Mouse (Mus musculus) lung, embryonic 15.5 days (tissue): ENCODE measurements around the gene Ifitm10. TPM values are rescaled to one million over a fixed set of nuclear protein-coding genes. Genes with fewer than 3 reads are reported as not detected.

Source experiments
- ATAC-seq: fragments of 200-750 bp; cut with Nextera tagmentation; 2 replicates; pipeline ENCODE4 v1.8.0; 2017; ENCODE audit warnings: moderate number of reproducible peaks, borderline replicate concordance; ENCODE audit not compliant: low FRiP score, low TSS enrichment; ENCODE audit errors: extremely low read depth
- H3K27ac ChIP-seq: fragments of 300-500 bp; sonication (generic); 2 replicates; pipeline ENCODE4 v1.5.1; 2015; ENCODE audit warnings: moderate library complexity, mild to moderate bottlenecking, inconsistent platforms
- H3K27me3 ChIP-seq: fragments of 300-500 bp; sonication (generic); 2 replicates; pipeline ENCODE4 v1.6.1; 2015; ENCODE audit warnings: inconsistent platforms
- H3K36me3 ChIP-seq: fragments of 300-500 bp; sonication (generic); 2 replicates; pipeline ENCODE4 v1.6.1; 2015; ENCODE audit warnings: inconsistent platforms
- H3K4me1 ChIP-seq: fragments of 300-500 bp; sonication (generic); 2 replicates; pipeline ENCODE4 v1.6.1; 2015; ENCODE audit warnings: inconsistent platforms
- H3K4me2 ChIP-seq: fragments of 300-500 bp; sonication (generic); 2 replicates; pipeline ENCODE4 v1.6.1; 2015; ENCODE audit warnings: inconsistent platforms, mild to moderate bottlenecking, moderate library complexity
- H3K4me3 ChIP-seq: fragments of 300-500 bp; sonication (generic); 2 replicates; pipeline ENCODE4 v1.5.1; 2015; ENCODE audit warnings: mild to moderate bottlenecking, inconsistent platforms
- H3K9ac ChIP-seq: fragments of 300-500 bp; sonication (generic); 2 replicates; pipeline ENCODE4 v1.6.1; 2015; ENCODE audit warnings: inconsistent platforms
- H3K9me3 ChIP-seq: fragments of 300-500 bp; sonication (generic); 2 replicates; pipeline ENCODE4 v1.6.1; 2016; ENCODE audit warnings: inconsistent platforms
- WGBS: fragments of 180-500 bp; shearing (Covaris S2); methylation state at CpG from one replicate; pipeline ENCODE4 v1.1.7; 2015; 5-methylcytosine and 5-hydroxymethylcytosine counted together
- polyA plus RNA-seq: library from polyadenylated mRNA; unstranded; fragments of >200 nt; fragmentation: Nextera tagmentation; extraction: Ambion mirVana; gene quantifications from 2 replicates; pipeline ENCODE4 v1.2.1, GENCODE M21; 2015

Gene Ifitm10
- polyA plus RNA-seq, 1 experiment from 2014 or later: 5.7 TPM

DNA sequence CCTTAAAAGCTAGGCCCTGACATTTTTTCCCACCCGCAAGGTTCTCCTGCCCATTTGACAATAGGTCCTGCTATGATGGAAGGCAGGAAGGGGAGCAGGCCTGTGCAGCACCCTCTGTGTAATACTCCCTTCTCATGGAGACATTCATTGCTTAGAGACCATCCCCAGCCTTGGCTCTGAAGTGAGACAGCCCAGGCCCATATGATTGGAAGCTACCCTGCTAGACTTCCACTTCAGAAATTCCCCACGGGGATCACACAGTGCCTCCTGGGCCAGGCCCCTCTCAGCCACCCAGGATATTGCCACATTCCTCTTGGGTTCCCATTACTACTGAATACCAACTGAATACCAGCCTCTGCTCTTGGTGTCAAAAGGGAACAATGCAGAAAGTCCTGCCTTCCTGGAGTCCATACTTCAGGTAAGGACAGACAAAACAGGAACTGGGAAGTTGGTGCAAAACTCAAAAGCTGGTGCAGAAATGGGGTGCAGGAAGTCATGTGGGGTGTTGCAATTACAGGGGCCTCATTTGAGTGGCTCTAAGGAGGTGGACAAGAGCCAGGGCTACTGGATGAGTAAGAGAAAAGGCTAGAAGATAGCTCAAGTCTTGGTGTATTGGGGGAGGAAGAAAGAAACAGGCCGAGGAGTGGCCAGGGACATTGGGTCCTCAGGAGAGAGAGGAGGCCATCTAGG is 16.6 kb upstream of the Ifitm10 start:
- H3K9me3 ChIP-seq: no peaks in the 10 kb centered on the region
- H3K4me2 ChIP-seq: no peak overlapping the region
- no peak overlapping the region for H3K9ac ChIP-seq
- peaks cover 17% of the 10 kb centered on the region for H3K4me1 ChIP-seq
- H3K4me3 ChIP-seq: no peak overlapping the region
- no peak for ATAC-seq
- 82% methylated on average over 3 of the region's 3 CpGs for WGBS
- H3K27ac ChIP-seq: no peak overlapping the region
- no peaks in the 10 kb centered on the region for H3K27me3 ChIP-seq
- peaks cover 8% of the 10 kb centered on the region for H3K36me3 ChIP-seq

DNA sequence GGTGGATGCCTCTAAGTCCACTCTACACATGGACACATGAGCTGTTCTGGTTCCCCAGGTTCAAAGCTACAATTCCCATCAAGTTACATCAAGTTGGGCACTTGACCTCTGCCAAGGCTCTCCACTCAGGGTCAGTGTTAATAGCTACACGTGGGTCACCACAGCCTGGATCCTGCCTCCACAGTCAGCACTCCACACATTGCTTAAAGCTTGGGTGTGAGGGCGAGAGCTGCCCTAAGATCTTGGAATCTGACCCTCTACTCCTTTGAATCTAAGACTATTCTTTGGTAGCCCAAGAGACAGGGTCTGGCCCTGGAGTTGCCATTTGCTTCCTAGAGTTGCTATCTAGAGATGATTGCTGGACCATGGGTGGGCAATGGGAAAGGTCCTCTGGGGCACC is 15.2 kb upstream of the Ifitm10 start:
- H3K9me3 ChIP-seq: no peaks in the 10 kb centered on the region
- no peak overlapping the region for H3K4me2 ChIP-seq
- H3K27me3 ChIP-seq: no peaks in the 10 kb centered on the region
- WGBS: 82% methylated on average over 2 of the region's 2 CpGs
- ATAC-seq: no peak
- H3K4me1 ChIP-seq: peaks cover 17% of the 10 kb centered on the region
- peaks cover 21% of the 10 kb centered on the region for H3K36me3 ChIP-seq
- H3K27ac ChIP-seq: no peak overlapping the region
- no peak overlapping the region for H3K9ac ChIP-seq
- no peak overlapping the region for H3K4me3 ChIP-seq

DNA sequence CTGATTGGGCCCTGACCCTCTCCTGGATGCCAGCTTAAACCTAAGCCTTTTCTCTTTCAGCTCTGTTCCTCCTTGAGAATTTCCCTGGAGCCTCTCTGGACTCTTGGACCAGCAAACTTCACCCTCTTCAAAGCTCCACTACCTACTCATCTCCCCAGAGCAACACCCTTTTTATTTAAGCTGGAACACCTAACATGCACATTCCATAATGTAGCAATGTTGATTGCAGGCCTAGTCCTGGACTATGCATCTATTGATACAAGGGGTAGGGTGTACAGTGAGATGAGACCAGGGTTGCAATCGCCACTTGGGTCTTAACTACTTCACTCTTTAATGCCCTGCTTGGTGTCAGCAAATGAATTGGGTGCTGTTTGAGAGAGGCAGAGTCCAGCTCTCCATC is 14.6 kb upstream of the Ifitm10 start:
- Histone ChIP-seq H3K36me3 (peaks cover 27% of the 10 kb centered on the region), H3K9me3 (no peaks in the 10 kb centered on the region), H3K9ac (0 out of 2 replicates have a peak overlapping the region, but pooled peaks have one; percentile 8), H3K4me3 (peak overlapping the region; percentile 88), H3K27me3 (no peaks in the 10 kb centered on the region), H3K4me1 (peaks cover 17% of the 10 kb centered on the region), H3K27ac (peak overlapping the region; percentile 33), H3K4me2 (peak overlapping the region; percentile 81)
- 88% methylated on average over 1 of the region's 1 CpGs for WGBS
- peak; percentile 20; the same call in 1 of the 2 replicates for ATAC-seq

DNA sequence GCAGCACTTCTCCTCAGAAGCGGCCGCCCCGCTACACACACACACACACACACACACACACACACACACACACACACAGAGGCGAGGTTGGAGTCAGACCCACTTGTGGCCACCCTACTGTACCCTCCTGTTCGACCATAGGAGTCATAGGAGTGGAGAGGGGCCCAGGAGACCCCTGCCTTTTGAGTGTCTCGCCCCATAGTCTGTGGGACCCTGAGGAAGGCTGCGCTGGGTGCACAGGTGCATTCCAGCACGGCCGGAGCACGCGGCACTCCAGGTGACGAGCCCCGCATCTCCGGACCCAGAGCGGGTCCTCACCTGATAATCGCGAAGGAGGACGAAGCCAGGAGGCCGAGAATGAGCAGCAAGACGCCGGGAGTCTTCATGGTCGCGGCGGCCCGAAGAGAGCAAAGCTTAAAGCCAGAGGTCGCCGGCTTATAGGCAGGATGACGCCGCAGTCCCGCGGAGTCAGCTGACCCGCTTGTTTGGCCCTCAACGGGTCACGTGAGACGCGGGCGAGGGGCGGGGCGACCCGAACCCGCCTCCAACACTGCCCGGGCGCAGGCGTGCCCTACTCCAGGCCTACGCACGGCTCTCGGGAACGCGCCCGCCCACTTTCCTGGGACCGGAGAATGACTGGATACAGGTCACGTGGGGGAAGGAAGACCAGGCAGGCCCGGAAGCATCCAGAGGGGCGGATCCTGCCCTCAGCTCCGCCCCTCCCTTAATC is 14.0 kb upstream of the Ifitm10 start, which contains the start of gene Ctsd:
TSS of gene Ctsd (minus strand) at position 620 of the 730 bp plus-strand sequence.
- Histone ChIP-seq H3K4me1 (peaks cover 17% of the 10 kb centered on the region), H3K4me3 (peak within 1 kb of the TSS; percentile 88), H3K9me3 (no peaks in the 10 kb centered on the region), H3K4me2 (peak within 1 kb of the TSS; percentile 81), H3K36me3 (peaks cover 33% of the 10 kb centered on the region), H3K27ac (peak within 1 kb of the TSS; percentile 64), H3K27me3 (no peaks in the 10 kb centered on the region), H3K9ac (peak within 1 kb of the TSS; percentile 85)
- under 1% methylated on average over 51 of the region's 55 CpGs for WGBS
- ATAC-seq: peak; percentile 95

- H3K27ac ChIP-seq: no peak overlapping the region
- H3K4me3 ChIP-seq: peak overlapping the region; percentile 88
- H3K27me3 ChIP-seq: no peaks in the 10 kb centered on the region
- ATAC-seq: no peak
- H3K4me2 ChIP-seq: peak overlapping the region; percentile 81
- H3K9me3 ChIP-seq: no peaks in the 10 kb centered on the region
- peak overlapping the region; percentile 85 for H3K9ac ChIP-seq
- H3K36me3 ChIP-seq: peaks cover 42% of the 10 kb centered on the region
- WGBS: 40% methylated on average over 6 of the region's 6 CpGs
- H3K4me1 ChIP-seq: peaks cover 17% of the 10 kb centered on the region
These were observed 13.2 kb upstream of the Ifitm10 start for GRCm38 (mm10) chr7:142386621-142387201.

DNA sequence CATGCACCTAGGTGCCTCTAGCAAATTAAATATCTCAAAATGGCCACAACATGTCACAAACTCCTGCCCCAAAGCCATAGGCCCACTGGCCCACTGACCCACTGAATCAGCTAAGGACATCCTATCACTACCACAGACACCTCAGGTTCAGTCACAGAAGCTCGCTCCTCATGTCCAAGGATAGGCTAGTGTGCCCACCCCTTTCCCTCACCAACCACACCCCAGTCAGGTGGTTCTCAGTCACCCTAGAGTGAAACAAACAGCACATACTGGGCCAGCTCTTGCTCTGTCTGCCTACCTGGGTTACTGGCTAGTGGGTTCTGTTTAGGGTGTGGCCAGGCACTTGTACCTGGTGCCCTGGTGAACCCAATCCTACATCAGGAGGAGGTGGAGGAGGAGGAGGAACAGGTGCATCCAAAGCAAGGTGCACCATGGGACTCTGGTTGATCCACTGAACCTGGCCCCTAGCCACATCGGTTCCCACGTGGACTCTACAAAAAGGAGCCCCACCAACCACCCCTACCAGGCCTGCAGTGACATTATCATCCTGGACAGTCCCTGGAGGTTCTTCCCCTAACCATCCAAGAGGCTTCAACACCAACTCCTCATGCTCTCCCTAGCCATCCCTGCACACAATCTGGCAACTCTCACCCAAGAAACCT is 12.3 kb upstream of the Ifitm10 start:
- H3K27ac ChIP-seq: no peak overlapping the region
- no peak overlapping the region for H3K9ac ChIP-seq
- H3K4me1 ChIP-seq: peaks cover 17% of the 10 kb centered on the region
- H3K4me3 ChIP-seq: peak overlapping the region; percentile 88; the same call in 1 of the 2 replicates
- no peaks in the 10 kb centered on the region for H3K9me3 ChIP-seq
- ATAC-seq: no peak
- WGBS: 93% methylated on average over 3 of the region's 3 CpGs
- no peaks in the 10 kb centered on the region for H3K27me3 ChIP-seq
- peaks cover 49% of the 10 kb centered on the region for H3K36me3 ChIP-seq
- H3K4me2 ChIP-seq: peak overlapping the region; percentile 81

GRCm38 (mm10) chr7:142384306-142384705 is 10.8 kb upstream of the Ifitm10 start:
- no peak overlapping the region for H3K27ac ChIP-seq
- no peaks in the 10 kb centered on the region for H3K9me3 ChIP-seq
- no peak overlapping the region for H3K4me2 ChIP-seq
- H3K4me1 ChIP-seq: peaks cover 17% of the 10 kb centered on the region
- peaks cover 65% of the 10 kb centered on the region for H3K36me3 ChIP-seq
- no peaks in the 10 kb centered on the region for H3K27me3 ChIP-seq
- no peak overlapping the region for H3K4me3 ChIP-seq
- H3K9ac ChIP-seq: no peak overlapping the region
- WGBS: 81% methylated on average over 10 of the region's 10 CpGs
- no peak for ATAC-seq

DNA sequence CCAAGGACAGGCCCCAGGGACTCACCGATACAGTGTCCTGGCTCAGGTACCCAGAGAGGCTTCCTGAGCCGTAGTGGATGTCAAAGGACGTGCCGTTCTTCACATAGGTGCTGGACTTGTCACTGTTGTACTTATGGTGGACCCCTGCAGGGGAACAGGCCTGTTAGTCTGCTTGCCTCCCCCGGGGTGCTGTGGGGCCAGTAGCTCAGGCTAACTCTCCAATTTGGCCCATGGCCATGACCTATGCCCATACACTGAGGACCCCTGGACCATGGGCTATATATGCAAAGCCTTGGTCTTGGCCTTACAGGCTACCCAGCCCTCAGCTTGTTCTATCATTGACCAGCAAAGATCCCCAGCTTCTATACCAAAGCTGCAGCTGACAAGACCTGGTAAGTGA is 9.0 kb upstream of the Ifitm10 start, which contains the start of gene Gm49369:
TSS of gene Gm49369 (minus strand) at position 101 of the 400 bp plus-strand sequence.
- H3K27ac ChIP-seq: no peak within 1 kb of the TSS

DNA sequence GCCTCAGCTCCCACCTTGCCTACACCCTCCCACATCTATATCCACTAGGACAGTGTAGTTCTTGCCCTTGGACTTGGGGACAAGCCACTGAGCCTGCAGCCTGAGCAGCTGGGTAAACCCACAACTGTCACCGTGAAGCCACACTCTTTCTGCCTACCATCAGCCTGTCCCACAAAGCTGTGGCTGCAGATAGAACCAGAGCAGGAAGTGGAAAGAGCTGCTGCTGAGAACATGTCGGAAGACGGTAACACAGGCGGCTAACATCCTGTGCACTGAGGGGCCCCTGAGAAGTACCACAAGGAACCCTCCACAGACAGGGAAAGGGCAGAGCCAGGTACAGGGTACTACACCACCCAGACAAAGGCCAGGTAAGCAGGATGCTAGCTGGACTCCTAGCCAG is 7.6 kb upstream of the Ifitm10 start:
- H3K27ac ChIP-seq: no peak overlapping the region
- H3K4me1 ChIP-seq: peaks cover 7% of the 10 kb centered on the region
- no peak overlapping the region for H3K4me2 ChIP-seq
- H3K27me3 ChIP-seq: no peaks in the 10 kb centered on the region
- WGBS: 88% methylated on average over 4 of the region's 4 CpGs
- ATAC-seq: no peak
- H3K4me3 ChIP-seq: no peak overlapping the region
- no peak overlapping the region for H3K9ac ChIP-seq
- no peaks in the 10 kb centered on the region for H3K9me3 ChIP-seq
- H3K36me3 ChIP-seq: peaks cover 94% of the 10 kb centered on the region

More for the DNA sequence above, 9.0 kb upstream of the Ifitm10 start, which contains the start of gene Gm49369:
- Histone ChIP-seq H3K36me3 (peaks cover 82% of the 10 kb centered on the region), H3K4me3 (no peak within 1 kb of the TSS), H3K9ac (no peak within 1 kb of the TSS), H3K4me1 (peaks cover 17% of the 10 kb centered on the region), H3K27me3 (no peaks in the 10 kb centered on the region), H3K9me3 (no peaks in the 10 kb centered on the region), H3K4me2 (no peak within 1 kb of the TSS)
- no peak for ATAC-seq
- WGBS: 94% methylated on average over 5 of the region's 5 CpGs

DNA sequence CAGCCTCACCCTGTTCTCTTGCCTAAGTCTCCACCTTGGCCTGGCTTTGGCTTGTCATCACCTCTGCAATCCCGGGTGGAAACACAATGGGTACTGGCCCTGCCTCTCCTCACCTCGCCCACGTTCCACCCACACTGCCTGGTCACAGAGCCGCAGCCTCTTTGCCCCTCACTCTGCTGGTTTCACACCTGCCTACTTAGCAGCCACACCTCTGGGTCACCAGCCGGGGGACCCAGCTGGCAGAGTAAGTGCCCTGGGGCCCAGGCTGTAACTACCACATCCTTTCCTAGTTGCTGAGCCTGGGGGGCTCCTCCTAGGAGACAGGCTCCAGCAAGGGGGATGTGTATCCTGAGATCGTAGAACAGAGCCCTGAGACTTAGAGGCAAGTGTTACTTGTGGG is 5.6 kb upstream of the Ifitm10 start:
- H3K4me2 ChIP-seq: no peak overlapping the region
- no peak for ATAC-seq
- H3K9me3 ChIP-seq: no peaks in the 10 kb centered on the region
- H3K27ac ChIP-seq: no peak overlapping the region
- no peak overlapping the region for H3K9ac ChIP-seq
- peaks cover 81% of the 10 kb centered on the region for H3K36me3 ChIP-seq
- no peak overlapping the region for H3K4me3 ChIP-seq
- no peaks in the 10 kb centered on the region for H3K27me3 ChIP-seq
- 55% methylated on average over 6 of the region's 6 CpGs for WGBS
- no peaks in the 10 kb centered on the region for H3K4me1 ChIP-seq

DNA sequence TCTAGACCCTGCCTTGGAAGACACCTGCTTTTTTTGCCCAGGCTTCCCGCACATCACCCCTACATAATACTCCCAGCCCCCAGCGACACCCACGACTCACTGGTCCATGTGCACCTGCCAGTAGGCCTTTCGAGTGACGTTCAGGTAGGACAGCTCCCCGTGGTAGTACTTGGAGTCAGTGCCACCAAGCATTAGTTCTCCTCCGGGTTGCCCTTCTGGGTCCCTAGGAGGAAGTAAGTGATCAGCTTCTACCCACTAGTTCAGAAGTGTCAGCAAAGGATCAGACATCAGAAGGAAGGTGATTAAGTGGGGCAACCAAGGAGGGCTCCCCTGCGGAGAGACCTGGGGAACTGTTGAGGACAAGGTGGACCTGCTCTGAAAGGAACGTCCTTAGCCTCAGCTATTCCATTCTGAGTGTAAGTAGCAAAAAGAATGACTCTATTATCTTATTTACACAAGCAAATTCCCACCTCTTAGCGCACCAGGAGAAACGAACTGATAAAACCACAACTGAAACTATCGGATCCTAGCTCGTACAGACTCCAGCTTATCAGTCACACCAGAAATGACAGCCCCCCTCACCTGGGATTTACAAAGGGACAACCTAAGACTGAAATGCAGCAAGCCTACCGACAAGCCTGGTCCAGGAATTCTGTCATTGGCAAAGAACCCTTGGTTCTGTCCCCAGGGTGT is 3.8 kb upstream of the Ifitm10 start:
- H3K9me3 ChIP-seq: no peaks in the 10 kb centered on the region
- no peak overlapping the region for H3K4me2 ChIP-seq
- no peak for ATAC-seq
- no peak overlapping the region for H3K4me3 ChIP-seq
- 63% methylated on average over 14 of the region's 14 CpGs for WGBS
- H3K9ac ChIP-seq: no peak overlapping the region
- H3K27ac ChIP-seq: no peak overlapping the region
- peaks cover 11% of the 10 kb centered on the region for H3K27me3 ChIP-seq
- H3K36me3 ChIP-seq: peaks cover 63% of the 10 kb centered on the region
- H3K4me1 ChIP-seq: 0 out of 2 replicates have a peak, but pooled peaks cover 2% of the 10 kb centered on the region
